Mouse (Mus musculus) hindbrain, embryonic 11.5 days (tissue): Measurements from ENCODE around the gene Cenpj. TPM values are rescaled to one million over a fixed set of nuclear protein-coding genes. Genes with fewer than 3 reads are reported as not detected.
A peak's percentile ranks its signal among the peaks of the same experiment; 100 is the strongest.

Experiments used
- ATAC-seq: fragments of 200-750 bp; cut with Nextera tagmentation; 2 replicates; pipeline ENCODE4 v1.8.0; 2017; ENCODE audit warnings: mild to moderate bottlenecking, moderate TSS enrichment, moderate library complexity; ENCODE audit not compliant: low FRiP score
- DNase-seq: peaks from one replicate; pipeline ENCODE4 v3.0.0-alpha.2; 2015; ENCODE audit warnings: low spot score
- H3K27ac ChIP-seq: fragments of 300-500 bp; sonication (generic); 2 replicates; pipeline ENCODE4 v1.5.1; 2014; ENCODE audit warnings: mild to moderate bottlenecking, low read depth, low read length
- H3K27me3 ChIP-seq: fragments of 300-500 bp; sonication (generic); 2 replicates; pipeline ENCODE4 v1.6.1; 2014; ENCODE audit warnings: mild to moderate bottlenecking, low read length, moderate library complexity, mixed read lengths; ENCODE audit not compliant: control insufficient read depth, insufficient read depth
- H3K36me3 ChIP-seq: fragments of 300-500 bp; sonication (generic); 2 replicates; pipeline ENCODE4 v1.6.1; 2014; ENCODE audit warnings: mild to moderate bottlenecking, low read length, moderate library complexity, mixed read lengths; ENCODE audit not compliant: control insufficient read depth, insufficient read depth
- H3K4me1 ChIP-seq: fragments of 300-500 bp; sonication (generic); replicated peaks from 2 replicates; pipeline ENCODE4 v1.6.1; 2014; ENCODE audit warnings: low read length, mixed read lengths; ENCODE audit not compliant: control insufficient read depth, insufficient read depth
- H3K4me2 ChIP-seq: fragments of 300-500 bp; sonication (generic); replicated peaks from 2 replicates; pipeline ENCODE4 v1.6.1; 2014; ENCODE audit warnings: mild to moderate bottlenecking, low read depth, low read length
- H3K4me3 ChIP-seq: fragments of 300-500 bp; sonication (generic); 2 replicates; pipeline ENCODE4 v1.5.1; 2014; ENCODE audit warnings: low read depth, low read length
- H3K9ac ChIP-seq: fragments of 300-500 bp; sonication (generic); 2 replicates; pipeline ENCODE4 v1.6.1; 2014; ENCODE audit warnings: low read depth, low read length
- H3K9me3 ChIP-seq: fragments of 300-500 bp; sonication (generic); 2 replicates; pipeline ENCODE4 v1.6.1; 2016; ENCODE audit warnings: low read length; ENCODE audit not compliant: control insufficient read depth
- WGBS: fragments of 180-500 bp; shearing (Covaris S2); extraction: QIAGEN DNeasy Blood & Tissue Kit; methylation state at CpG from one replicate; pipeline ENCODE4 v1.1.7; 2014; 5-methylcytosine and 5-hydroxymethylcytosine counted together
- polyA plus RNA-seq: library from polyadenylated mRNA; unstranded; fragments of >200 nt; fragmentation: Nextera tagmentation; extraction: Ambion mirVana; gene quantifications from 2 replicates; pipeline ENCODE4 v1.2.1, GENCODE M21; 2014

Cenpj gene
- polyA plus RNA-seq, 1 experiment from 2014 or later = 15.8 TPM

- Histone ChIP-seq H3K27ac (no peak overlapping the region), H3K27me3 (no peaks in the 10 kb centered on the region), H3K36me3 (no peaks in the 10 kb centered on the region), H3K4me3 (no peak overlapping the region), H3K9ac (no peak overlapping the region), H3K9me3 (no peaks in the 10 kb centered on the region), H3K4me2 (no peak overlapping the region), H3K4me1 (no peaks in the 10 kb centered on the region)
- WGBS = 94% methylated on average over 2 of the region's 2 CpGs
- no peak for ATAC-seq
- DNase-seq = no peak
Observed at GRCm38 (mm10) chr14:56514775-56515174, 60.5 kb downstream of the Cenpj start.

GRCm38 (mm10) chr14:56512084-56512483, 63.1 kb downstream of the Cenpj start:
- Histone ChIP-seq H3K4me1 (no peaks in the 10 kb centered on the region), H3K4me3 (no peak overlapping the region), H3K27me3 (no peaks in the 10 kb centered on the region), H3K36me3 (no peaks in the 10 kb centered on the region), H3K27ac (no peak overlapping the region), H3K4me2 (no peak overlapping the region), H3K9me3 (no peaks in the 10 kb centered on the region), H3K9ac (no peak overlapping the region)
- peak; percentile 53 for DNase-seq
- WGBS = 30% methylated on average over 6 of the region's 6 CpGs
- ATAC-seq = 0 out of 2 replicates have a peak, but pooled peaks have one; percentile 49

GRCm38 (mm10) chr14:56506743-56507142, 68.5 kb downstream of the Cenpj start:
- Histone ChIP-seq H3K9ac (no peak overlapping the region), H3K36me3 (no peaks in the 10 kb centered on the region), H3K27me3 (no peaks in the 10 kb centered on the region), H3K4me2 (no peak overlapping the region), H3K4me3 (no peak overlapping the region), H3K9me3 (no peaks in the 10 kb centered on the region), H3K4me1 (no peaks in the 10 kb centered on the region), H3K27ac (no peak overlapping the region)
- DNase-seq (no peak), ATAC-seq (no peak)
- WGBS = 85% methylated on average over 3 of the region's 3 CpGs

DNA sequence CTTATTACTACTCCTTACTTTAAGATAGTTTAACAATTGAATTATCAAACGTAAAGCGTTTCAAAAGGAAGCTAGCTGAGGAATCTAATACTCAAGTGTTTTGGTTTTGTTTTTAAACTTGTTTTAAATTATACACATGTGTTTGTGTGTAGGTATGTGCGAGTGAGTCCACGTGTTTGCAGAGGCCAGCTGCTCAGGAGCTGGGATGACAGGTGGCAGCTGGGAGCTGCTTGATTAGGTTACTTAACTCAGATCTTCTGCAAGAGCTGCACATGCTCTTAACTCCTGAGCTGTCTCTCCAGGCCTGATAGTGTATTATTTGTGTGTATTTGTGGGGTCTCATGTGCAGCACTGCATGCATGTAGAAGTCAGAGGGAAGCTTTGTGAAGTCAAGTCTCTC, 72.8 kb downstream of the Cenpj start:
- DNase-seq = no peak

DNA sequence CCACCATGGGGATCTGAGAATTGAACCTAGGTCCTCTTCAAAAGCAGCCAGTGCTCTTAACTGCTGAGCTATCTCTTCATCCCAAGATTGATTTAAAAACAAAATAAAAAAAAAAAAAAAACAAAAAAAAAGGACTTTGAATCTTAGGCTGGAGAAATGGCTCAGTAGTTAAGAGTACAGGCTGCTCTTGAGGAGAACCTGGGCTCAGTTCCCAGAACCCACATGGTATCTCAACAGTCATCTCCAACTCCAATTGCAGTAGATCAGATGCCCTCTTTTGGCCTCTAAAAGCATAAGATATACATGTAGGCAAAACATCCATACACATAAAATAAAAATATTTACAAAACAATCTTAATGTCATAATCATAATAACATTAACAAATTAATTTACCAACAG, 85.4 kb downstream of the Cenpj start:
- Histone ChIP-seq H3K27ac (no peak overlapping the region), H3K36me3 (no peaks in the 10 kb centered on the region)

More for the DNA sequence above, 72.8 kb downstream of the Cenpj start:
- no peak overlapping the region for H3K4me2 ChIP-seq
- no peak for ATAC-seq
- no peak overlapping the region for H3K4me3 ChIP-seq
- no peaks in the 10 kb centered on the region for H3K36me3 ChIP-seq
- no peaks in the 10 kb centered on the region for H3K9me3 ChIP-seq
- H3K27me3 ChIP-seq = no peaks in the 10 kb centered on the region
- WGBS = 82% methylated on average over 4 of the region's 4 CpGs
- no peak overlapping the region for H3K27ac ChIP-seq
- H3K4me1 ChIP-seq = no peaks in the 10 kb centered on the region
- H3K9ac ChIP-seq = no peak overlapping the region

More for the DNA sequence above, 85.4 kb downstream of the Cenpj start:
- no peaks in the 10 kb centered on the region for H3K27me3 ChIP-seq
- H3K4me2 ChIP-seq = no peak overlapping the region
- no peak overlapping the region for H3K9ac ChIP-seq
- H3K4me3 ChIP-seq = no peak overlapping the region
- H3K9me3 ChIP-seq = no peaks in the 10 kb centered on the region
- H3K4me1 ChIP-seq = no peaks in the 10 kb centered on the region
- DNase-seq = no peak
- ATAC-seq = no peak

Other genes with a start within 250 kb of the Cenpj start
- gene Atp12a, start 210.4 kb downstream of the Cenpj start, polyA plus RNA-seq = 0.15 and 0.25 TPM in 2 replicates
- gene Rnf17, start 172.8 kb downstream of the Cenpj start, polyA plus RNA-seq = 1.9 and 2.0 TPM in 2 replicates
- 1.1 and 2.9 TPM in 2 replicates for gene Parp4, start 194 bp upstream of the Cenpj start, polyA plus RNA-seq
- 38.7 and 44.5 TPM in 2 replicates for gene Mphosph8, start 92.8 kb upstream of the Cenpj start, polyA plus RNA-seq
- 62.0 and 62.4 TPM in 2 replicates for gene Pspc1, start 202.9 kb upstream of the Cenpj start, polyA plus RNA-seq
- 23.5 and 29.4 TPM in 2 replicates for gene Zmym5, start 236.3 kb upstream of the Cenpj start, polyA plus RNA-seq